ENCODE assay signal across 14 mouse cellular contexts in the genomic region with DNA sequence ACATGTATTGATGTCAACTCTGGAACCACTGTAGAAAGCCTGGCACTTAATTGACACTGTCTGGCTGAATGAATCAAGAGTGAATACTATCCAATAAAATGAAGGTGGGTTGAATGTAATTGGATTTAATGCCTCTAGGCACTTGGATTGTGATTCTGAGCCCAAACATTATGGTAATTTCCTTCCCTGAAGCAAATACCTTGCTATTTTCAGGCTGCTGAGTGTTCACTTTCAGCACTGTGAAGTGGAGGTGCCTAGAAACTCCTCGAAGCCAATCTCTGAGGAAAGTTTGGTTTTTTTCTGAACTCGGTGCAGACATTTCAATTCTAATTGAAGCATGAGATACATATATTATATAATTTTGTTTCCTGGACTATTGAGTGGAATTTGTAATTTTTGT.
"Had no signal": no experiment of that assay in that cellular context is flagged by ENCODE, and none has a peak within 500 bp of the region (broad histone marks: within the 10 kb centered on the region; RNA-seq: fewer than 3 reads in every experiment).

No protein-coding gene starts in this region.

- H3K4me2 ChIP-seq: limb, embryonic 15.5 days; liver, embryonic 12.5 days; lung, embryonic 14.5 days; midbrain, embryonic 12.5 days had no signal

- H3K27me3 ChIP-seq: limb, embryonic 15.5 days; liver, embryonic 12.5 days; midbrain, embryonic 12.5 days had no signal

- H3K4me3 ChIP-seq: limb, embryonic 15.5 days; liver, embryonic 12.5 days; midbrain, embryonic 12.5 days had no signal

- DNase-seq: kidney, adult 11 months; kidney, adult 9 months; kidney, postnatal 36 days; lung, embryonic 14.5 days; lung, postnatal 10 days; lung, postnatal 4 days; right cerebral cortex, postnatal 4 days; spleen, adult 18-20 months; thymus, adult 2 months; thymus, postnatal 25 days had no signal

- H3K9ac ChIP-seq: limb, embryonic 15.5 days; liver, embryonic 12.5 days; lung, embryonic 14.5 days; midbrain, embryonic 12.5 days had no signal

- H3K27ac ChIP-seq: kidney, postnatal 0 days; limb, embryonic 15.5 days; liver, embryonic 12.5 days; midbrain, embryonic 12.5 days had no signal

- H3K36me3 ChIP-seq: limb, embryonic 15.5 days; liver, embryonic 12.5 days; midbrain, embryonic 12.5 days had no signal

- H3K9me3 ChIP-seq: limb, embryonic 15.5 days; liver, embryonic 12.5 days; midbrain, embryonic 12.5 days had no signal

- H3K4me1 ChIP-seq: limb, embryonic 15.5 days; liver, embryonic 12.5 days; midbrain, embryonic 12.5 days had no signal

- ATAC-seq: liver, embryonic 12.5 days had no signal
